Mouse (Mus musculus) CD4-positive naive resting alpha-beta T cell, adult 57 days (primary cell): Measurements from ENCODE around the gene Clec4b1. TPM values are rescaled to one million over a fixed set of nuclear protein-coding genes. Genes with fewer than 3 reads are reported as not detected.

Source experiments
- total RNA-seq: library from RNA; stranded (reverse); gene quantifications from one replicate; pipeline ENCODE4 v1.2.4, GENCODE M21; 2023

The Clec4b1 gene
- 1.3 TPM for total RNA-seq

DNA sequence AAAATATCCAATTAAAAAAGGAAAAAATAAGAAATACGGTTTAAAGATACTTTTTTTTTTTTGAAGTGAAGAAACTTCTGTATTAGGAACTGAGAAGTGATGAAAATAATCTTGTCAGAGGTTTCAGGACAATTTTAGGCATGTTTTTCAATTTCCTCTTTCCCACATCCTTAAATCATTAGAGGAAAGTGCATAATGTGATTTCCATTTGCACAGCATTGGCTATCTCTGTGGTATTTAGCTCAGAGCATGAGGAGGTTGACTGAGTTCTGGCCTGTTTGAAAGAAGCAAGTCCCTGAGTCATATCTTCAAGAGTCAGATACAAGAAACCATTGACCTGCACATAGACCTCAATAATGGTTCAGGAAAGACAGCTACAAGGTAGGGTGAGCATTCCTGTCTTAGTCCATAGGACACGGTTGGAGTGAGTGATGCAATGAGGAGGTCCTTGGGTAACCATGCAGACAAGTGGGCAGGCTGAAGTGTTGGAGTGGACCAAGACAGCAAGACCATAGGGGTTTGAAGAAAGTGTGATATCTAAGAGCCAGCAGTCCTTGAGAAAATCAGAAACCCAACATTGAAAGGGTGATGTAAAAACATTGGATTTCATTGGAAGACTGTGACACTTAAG is at the start of gene Clec4b1:
Gene Clec4b1, plus strand, starts transcription at position 221 of the 631 bp plus-strand sequence.

DNA sequence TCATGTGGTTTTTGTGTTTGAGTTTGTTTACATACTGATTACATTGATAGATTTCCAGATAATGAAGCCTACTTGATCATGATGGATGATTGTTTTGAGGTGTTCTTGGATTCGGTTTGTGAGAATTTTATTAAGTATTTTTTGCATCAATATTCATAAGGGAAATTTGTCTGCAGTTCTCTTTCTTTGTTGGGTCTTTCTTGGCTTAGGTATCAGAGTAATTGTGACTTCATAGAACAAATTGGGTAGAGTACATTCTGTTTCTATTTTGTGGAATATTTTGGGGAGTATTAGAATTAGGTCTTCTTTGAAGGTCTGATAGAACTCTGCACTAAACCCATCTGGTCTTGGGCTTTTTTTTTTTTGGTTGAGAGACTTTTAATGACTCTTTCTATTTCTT is 56.4 kb downstream of the Clec4b1 start, which contains the start of gene Clec4a2:
Gene Clec4a2, plus strand, starts transcription at position 301 of the 400 bp plus-strand sequence.

Other genes starting within 250 kb of the Clec4b1 start
- 23.0 TPM for gene Slc2a3, start 248.3 kb upstream of the Clec4b1 start, total RNA-seq
- gene Foxj2, start 230.0 kb upstream of the Clec4b1 start, total RNA-seq: 36.4 TPM
- 0.18 TPM for gene C3ar1, start 193.8 kb upstream of the Clec4b1 start, total RNA-seq
- gene Necap1, start 175.5 kb upstream of the Clec4b1 start, total RNA-seq: 56.2 TPM
- 0.74 TPM for gene Clec4a1, start 128.1 kb upstream of the Clec4b1 start, total RNA-seq
- gene Clec4a3, start 97.4 kb upstream of the Clec4b1 start, total RNA-seq: 2.6 TPM
- gene Clec4a4, start 59.6 kb upstream of the Clec4b1 start, total RNA-seq: not detected
- 3.8 TPM for gene Clec4a2, start 56.5 kb downstream of the Clec4b1 start, total RNA-seq
- gene Clec4b2, start 122.9 kb downstream of the Clec4b1 start, total RNA-seq: not detected
- gene Clec4n, start 179.9 kb downstream of the Clec4b1 start, total RNA-seq: 1.5 TPM
- gene Clec4d, start 212.1 kb downstream of the Clec4b1 start, total RNA-seq: not detected
- gene Clec4e, start 239.9 kb downstream of the Clec4b1 start, total RNA-seq: 1.7 TPM